Mouse (Mus musculus) bone marrow macrophage, adult 2 months (primary cell): ENCODE measurements around the gene Gm12216. TPM values are rescaled to one million over a fixed set of nuclear protein-coding genes. Genes with fewer than 3 reads are reported as not detected.
"Not testable (repeated sequence)": the region's sequence is repeated elsewhere in the genome, so short reads cannot be mapped to it uniquely, and the experiment has no call there.

Experiments used
- H3K27ac ChIP-seq: 2 replicates; pipeline ENCODE4 v1.5.1; 2012; ENCODE audit warnings: low read depth, low read length; ENCODE audit not compliant: insufficient read depth
- H3K4me1 ChIP-seq: 2 replicates; pipeline ENCODE4 v1.6.1; 2012; ENCODE audit warnings: low read length; ENCODE audit not compliant: control insufficient read depth, insufficient read depth
- H3K4me3 ChIP-seq: 2 replicates; pipeline ENCODE4 v1.5.1; 2012; ENCODE audit warnings: mild to moderate bottlenecking, low read length, moderate library complexity; ENCODE audit not compliant: insufficient read depth
- CTCF ChIP-seq: IDR thresholded peaks from 2 replicates; pipeline ENCODE4 v1.5.1; 2012; ENCODE audit warnings: low read depth, mild to moderate bottlenecking, low read length, moderate library complexity
- POLR2A ChIP-seq: IDR thresholded peaks from 2 replicates; pipeline ENCODE4 v1.6.1; 2012; ENCODE audit warnings: mild to moderate bottlenecking, low read depth, low read length, borderline replicate concordance
- polyA plus RNA-seq: library from polyadenylated mRNA; stranded (reverse); fragments of >200 nt; gene quantifications from 2 replicates; pipeline ENCODE4 v1.2.4, GENCODE M21; 2012; ENCODE audit not compliant: missing spikeins, insufficient read depth, insufficient read length

Gene Gm12216
- polyA plus RNA-seq, 1 experiment: 1.7 TPM

- TF ChIP-seq CTCF (no peak), POLR2A (no peak)
- Histone ChIP-seq H3K4me3 (no peak overlapping the region), H3K4me1 (peaks cover 8% of the 10 kb centered on the region; the same call in 1 of the 2 replicates), H3K27ac (no peak overlapping the region)
These were observed 12.9 kb upstream of the Gm12216 start for GRCm38 (mm10) chr11:53871786-53872507.

GRCm38 (mm10) chr11:53869172-53869571 is 10.1 kb upstream of the Gm12216 start:
- no peak overlapping the region for H3K4me3 ChIP-seq
- no peak overlapping the region for H3K27ac ChIP-seq
- peaks cover 8% of the 10 kb centered on the region; the same call in 1 of the 2 replicates for H3K4me1 ChIP-seq
- TF ChIP-seq POLR2A: no peak
- no peak for TF ChIP-seq CTCF

GRCm38 (mm10) chr11:53868323-53868722 is 9.3 kb upstream of the Gm12216 start:
- not testable (repeated sequence) for H3K4me1 ChIP-seq, H3K27ac ChIP-seq, H3K4me3 ChIP-seq

GRCm38 (mm10) chr11:53864724-53865310 is 5.8 kb upstream of the Gm12216 start:
- H3K4me1 ChIP-seq, H3K4me3 ChIP-seq, H3K27ac ChIP-seq: not testable (repeated sequence)

GRCm38 (mm10) chr11:53860944-53861343 is 1.9 kb upstream of the Gm12216 start:
- not testable (repeated sequence) for H3K4me3 ChIP-seq, H3K27ac ChIP-seq, H3K4me1 ChIP-seq

GRCm38 (mm10) chr11:53858058-53858760 is 847 bp downstream of the Gm12216 start:
- no peak overlapping the region for H3K27ac ChIP-seq
- H3K4me1 ChIP-seq: no peaks in the 10 kb centered on the region
- H3K4me3 ChIP-seq: peak overlapping the region; percentile 97
- TF ChIP-seq POLR2A (no peak), CTCF (no peak)

GRCm38 (mm10) chr11:53853665-53854064 is 5.4 kb downstream of the Gm12216 start:
- no peak overlapping the region for H3K27ac ChIP-seq

GRCm38 (mm10) chr11:53851795-53852194 is 7.3 kb downstream of the Gm12216 start:
- Histone ChIP-seq H3K27ac (no peak overlapping the region), H3K4me1 (no peaks in the 10 kb centered on the region), H3K4me3 (no peak overlapping the region)
- no peak for TF ChIP-seq POLR2A
- no peak for TF ChIP-seq CTCF

More at GRCm38 (mm10) chr11:53853665-53854064, 5.4 kb downstream of the Gm12216 start:
- no peak overlapping the region for H3K4me3 ChIP-seq
- no peaks in the 10 kb centered on the region for H3K4me1 ChIP-seq
- TF ChIP-seq CTCF: no peak
- no peak for TF ChIP-seq POLR2A

- Histone ChIP-seq H3K4me3 (no peak overlapping the region), H3K4me1 (no peaks in the 10 kb centered on the region), H3K27ac (no peak overlapping the region)
- TF ChIP-seq POLR2A: no peak
- peak; percentile 59 for TF ChIP-seq CTCF
These were observed 9.3 kb downstream of the Gm12216 start for GRCm38 (mm10) chr11:53849588-53850320.

- no peak for TF ChIP-seq CTCF
- TF ChIP-seq POLR2A: no peak
- H3K27ac ChIP-seq: no peak overlapping the region
- H3K4me3 ChIP-seq: no peak overlapping the region
- no peaks in the 10 kb centered on the region for H3K4me1 ChIP-seq
These were observed 13.4 kb downstream of the Gm12216 start for GRCm38 (mm10) chr11:53845680-53846079.

GRCm38 (mm10) chr11:53843106-53843505 is 15.9 kb downstream of the Gm12216 start:
- Histone ChIP-seq H3K4me1 (no peaks in the 10 kb centered on the region), H3K27ac (no peak overlapping the region), H3K4me3 (no peak overlapping the region)
- TF ChIP-seq POLR2A: no peak
- TF ChIP-seq CTCF: no peak
